Comparison of ENCODE assay signal across 19 mouse cellular contexts in genomic region chr12:24705502-24706263, GRCm38 (mm10). TPM values are rescaled to one million over a fixed set of nuclear protein-coding genes. Genes with fewer than 3 reads are reported as not detected.
A peak's percentile ranks its signal among the peaks of the same experiment; 100 is the strongest.
DNase-seq lines count a peak whose midpoint lies in the region; ATAC-seq and TF ChIP-seq lines count a peak whose summit lies in the region.
"Had no signal": no experiment of that assay in that cellular context is flagged by ENCODE, and none has a peak within 500 bp of the region (broad histone marks: within the 10 kb centered on the region; RNA-seq: fewer than 3 reads in every experiment).

No protein-coding gene starts in this region.

- H3K4me3 ChIP-seq in heart, embryonic 11.5 days (ENCODE audit: low read depth, low read length), result no peak overlapping the region
- H3K4me3 ChIP-seq in ES-E14 (ENCODE audit: insufficient read depth in 1 of 2, low read depth in 1 of 2, low read length in 2 of 2, poor library complexity in 1 of 2, severe bottlenecking in 1 of 2), result no peak overlapping the region; a peak in 1 of 4 replicates
- peak overlapping the region; percentile 98; the same call in 1 of the 2 replicates for H3K4me3 ChIP-seq in liver, postnatal 0 days (ENCODE audit: low read depth, low read length)
- no peak overlapping the region for H3K4me3 ChIP-seq in neural tube, embryonic 15.5 days (replicated peaks)

- WGBS in heart, embryonic 11.5 days (ENCODE audit: insufficient replicate concordance), result 86% methylated on average over 15 of the region's 15 CpGs
- WGBS in liver, postnatal 0 days (ENCODE audit: insufficient replicate concordance), result 71% methylated on average over 15 of the region's 15 CpGs
- WGBS in neural tube, embryonic 15.5 days, result 88% methylated on average over 15 of the region's 15 CpGs

- DNase-seq in heart, adult 11 months, result no peak
- DNase-seq in ES-E14 (ENCODE audit: low read depth, low spot score), result no peak
- peak; percentile 84 for DNase-seq in fat pad, adult 2 months (ENCODE audit: extremely low read depth, low read depth, low spot score)
- DNase-seq in liver, postnatal 0 days, result peak; percentile 54
- no peak for DNase-seq in ovary, postnatal 14 days (ENCODE audit: low spot score)
- DNase-seq in cerebellum, adult 11 months, result no peak
- DNase-seq: B cell, adult 2 months; cerebellum, postnatal 10 days; kidney, adult 9 months; left cerebral cortex, postnatal 4 days; thymus, adult 2 months had no signal

- no peak overlapping the region; the same call in 1 of the 2 replicates for H3K27ac ChIP-seq in heart, embryonic 11.5 days (ENCODE audit: low read depth, low read length)
- H3K27ac ChIP-seq in ES-E14 (ENCODE audit: insufficient read depth, low read depth, low read length, poor library complexity, severe bottlenecking), result no peak overlapping the region
- H3K27ac ChIP-seq in liver, postnatal 0 days (ENCODE audit: low read depth), result peak overlapping the region; percentile 80
- no peak overlapping the region for H3K27ac ChIP-seq in neural tube, embryonic 15.5 days (replicated peaks)
- H3K27ac ChIP-seq: embryonic facial prominence, embryonic 13.5 days; hindbrain, embryonic 12.5 days; macrophage had no signal

- peaks cover 22% of the 10 kb centered on the region for H3K4me1 ChIP-seq in heart, embryonic 11.5 days (ENCODE audit: control insufficient read depth, insufficient read depth, low read length)
- H3K4me1 ChIP-seq in ES-E14 (ENCODE audit: control insufficient read depth in 2 of 2, insufficient read depth in 2 of 2, low read length in 2 of 2, poor library complexity in 1 of 2), result peaks cover 2 to 5% of the 10 kb centered on the region in 2 experiments
- peaks cover 40% of the 10 kb centered on the region for H3K4me1 ChIP-seq in liver, postnatal 0 days (ENCODE audit: insufficient read depth)
- H3K4me1 ChIP-seq in neural tube, embryonic 15.5 days, result peaks cover 25% of the 10 kb centered on the region

- no peak for TF ChIP-seq CTCF in liver, postnatal 0 days (IDR thresholded peaks at IDR 0.05; ENCODE audit: low read depth)

- ATAC-seq in heart, embryonic 11.5 days (replicated peaks; ENCODE audit: insufficient number of reproducible peaks, low FRiP score, low TSS enrichment), result no peak
- no peak for ATAC-seq in liver, postnatal 0 days
- no peak for ATAC-seq in neural tube, embryonic 15.5 days (ENCODE audit: low FRiP score)
- ATAC-seq: Patski had no signal

- H3K27me3 ChIP-seq in heart, embryonic 11.5 days (ENCODE audit: control insufficient read depth, insufficient read depth, low read length), result no peaks in the 10 kb centered on the region
- H3K27me3 ChIP-seq in liver, postnatal 0 days (ENCODE audit: insufficient read depth, low read length), result no peaks in the 10 kb centered on the region
- H3K27me3 ChIP-seq in neural tube, embryonic 15.5 days (replicated peaks), result peaks cover 12% of the 10 kb centered on the region; the same call in 1 of the 2 replicates
- H3K27me3 ChIP-seq: embryonic facial prominence, embryonic 13.5 days; Patski had no signal

- in situ Hi-C loops in ES-E14 (cut with MboI; ENCODE audit: low sequenced_read_pairs in 2 of 2, unreplicated experiment in 2 of 2), result loop anchor here in 1 of 2 experiments (10.0 kb wide), 1 partner anchor 231 kb away; no protein-coding TSS in a partner anchor

- H3K4me2 ChIP-seq in heart, embryonic 11.5 days, result peak overlapping the region; percentile 67; the same call in 1 of the 2 replicates
- H3K4me2 ChIP-seq in liver, postnatal 0 days (ENCODE audit: low read depth, low read length), result peak overlapping the region; percentile 94
- no peak overlapping the region for H3K4me2 ChIP-seq in neural tube, embryonic 15.5 days

- TF ChIP-seq EP300 in liver, postnatal 0 days (IDR thresholded peaks at IDR 0.05; ENCODE audit: low read depth), result no peak

- H3K9ac ChIP-seq in heart, embryonic 11.5 days (ENCODE audit: low read depth, low read length), result no peak overlapping the region
- H3K9ac ChIP-seq in ES-E14 (ENCODE audit: insufficient read depth, low read depth, low read length, poor library complexity, severe bottlenecking), result peak overlapping the region; percentile 49; the same call in 1 of the 2 replicates
- peak overlapping the region; percentile 91 for H3K9ac ChIP-seq in liver, postnatal 0 days (replicated peaks)
- no peak overlapping the region for H3K9ac ChIP-seq in neural tube, embryonic 15.5 days (replicated peaks)
- H3K9ac ChIP-seq: hindbrain, embryonic 12.5 days had no signal

- H3K9me3 ChIP-seq in heart, embryonic 11.5 days (replicated peaks; ENCODE audit: control insufficient read depth, low read length), result no peaks in the 10 kb centered on the region
- H3K9me3 ChIP-seq in ES-E14 (ENCODE audit: control insufficient read depth, insufficient read depth, low read depth, low read length), result no peaks in the 10 kb centered on the region
- H3K9me3 ChIP-seq in liver, postnatal 0 days (ENCODE audit: low read length), result no peaks in the 10 kb centered on the region
- no peaks in the 10 kb centered on the region for H3K9me3 ChIP-seq in neural tube, embryonic 15.5 days (replicated peaks)
- H3K9me3 ChIP-seq: embryonic facial prominence, embryonic 13.5 days; hindbrain, embryonic 12.5 days had no signal

- no peaks in the 10 kb centered on the region for H3K36me3 ChIP-seq in heart, embryonic 11.5 days (ENCODE audit: control insufficient read depth, insufficient read depth, low read length)
- peaks cover 14% of the 10 kb centered on the region for H3K36me3 ChIP-seq in ES-E14 (ENCODE audit: control insufficient read depth, insufficient read depth, low read length, poor library complexity, severe bottlenecking)
- peaks cover 5% of the 10 kb centered on the region; the same call in 1 of the 2 replicates for H3K36me3 ChIP-seq in liver, postnatal 0 days (replicated peaks; ENCODE audit: insufficient read depth, low read length)
- no peaks in the 10 kb centered on the region for H3K36me3 ChIP-seq in neural tube, embryonic 15.5 days
- H3K36me3 ChIP-seq: hindbrain, embryonic 12.5 days had no signal

TF ChIP-seq in ES-E14, 5 proteins besides CTCF, POLR2A, EP300 and RAD21:
- TF ChIP-seq ZC3H11A (IDR thresholded peaks at IDR 0.05; ENCODE audit: borderline replicate concordance, low read depth, low read length) (no peak), ZNF384 (IDR thresholded peaks at IDR 0.05; ENCODE audit: low read depth, low read length) (no peak), HCFC1 (IDR thresholded peaks at IDR 0.05; ENCODE audit: borderline replicate concordance, insufficient read depth, low read length) (no peak), CHD2 (IDR thresholded peaks at IDR 0.05; ENCODE audit: low read depth, low read length) (no peak), MAFK (IDR thresholded peaks at IDR 0.05; ENCODE audit: insufficient read depth, low read depth, low read length) (no peak)

RNA-seq across cellular contexts. Expression of gene Rrm2, which starts 2.4 kb away (rescaled TPM):
- 211 and 229 TPM in 2 replicates for polyA plus RNA-seq in heart, embryonic 11.5 days (2014; fragmentation: Nextera tagmentation; extraction: Ambion mirVana)
- total RNA-seq in ES-E14 (2012; rRNA removed), result 98.6 and 112 TPM in 2 replicates
- 235 and 276 TPM in 2 replicates for polyA plus RNA-seq in liver, postnatal 0 days (2015; fragmentation: Nextera tagmentation; extraction: Ambion mirVana)
- 42.1 and 74.2 TPM in 2 replicates for polyA plus RNA-seq in neural tube, embryonic 15.5 days (2015; fragmentation: Nextera tagmentation; extraction: Ambion mirVana)

RNA-seq across cellular contexts. Expression of gene Cys1, which starts 24.1 kb away (rescaled TPM):
- 0.66 TPM in 2 replicates for polyA plus RNA-seq in heart, embryonic 11.5 days (2014; fragmentation: Nextera tagmentation; extraction: Ambion mirVana)
- not detected in 2 replicates for total RNA-seq in ES-E14 (2012; rRNA removed)
- 0.31 and 0.50 TPM in 2 replicates for polyA plus RNA-seq in liver, postnatal 0 days (2015; fragmentation: Nextera tagmentation; extraction: Ambion mirVana)
- 1.4 and 2.1 TPM in 2 replicates for polyA plus RNA-seq in neural tube, embryonic 15.5 days (2015; fragmentation: Nextera tagmentation; extraction: Ambion mirVana)
- total RNA-seq: granulocyte monocyte progenitor cell, adult 5-6 weeks; monocyte, adult 5-6 weeks had no signal
- polyA plus RNA-seq: macrophage had no signal

RNA-seq across cellular contexts. Expression of gene Klf11, which starts 54.6 kb away (rescaled TPM):
- polyA plus RNA-seq in heart, embryonic 11.5 days (2014; fragmentation: Nextera tagmentation; extraction: Ambion mirVana), result 12.2 and 15.3 TPM in 2 replicates
- 7.3 and 9.7 TPM in 2 replicates for total RNA-seq in ES-E14 (2012; rRNA removed)
- 4.0 and 5.3 TPM in 2 replicates for polyA plus RNA-seq in liver, postnatal 0 days (2015; fragmentation: Nextera tagmentation; extraction: Ambion mirVana)
- polyA plus RNA-seq in neural tube, embryonic 15.5 days (2015; fragmentation: Nextera tagmentation; extraction: Ambion mirVana), result 11.3 and 11.4 TPM in 2 replicates

Comparison
In these comparisons a context has a peak if more than half of its experiments do, and no peak if none do; other contexts are left out.
1. H3K9ac ChIP-seq: peak in ES-E14 (single experiment) and liver, postnatal 0 days (single experiment); none in heart, embryonic 11.5 days (single experiment) and neural tube, embryonic 15.5 days (single experiment).
2. DNase-seq: peak in fat pad, adult 2 months (single experiment) and liver, postnatal 0 days (single experiment); none in heart, adult 11 months (single experiment), ES-E14 (single experiment), ovary, postnatal 14 days (single experiment) and cerebellum, adult 11 months (single experiment).